Mouse (Mus musculus): ENCODE results near the gene 2410131K14Rik. TPM values are rescaled to one million over a fixed set of nuclear protein-coding genes. Genes with fewer than 3 reads are reported as not detected.

Gene 2410131K14Rik
- total and polyA plus RNA-seq, 3 experiments, result 7.8 to 9.8 (median 9.2) TPM

DNA sequence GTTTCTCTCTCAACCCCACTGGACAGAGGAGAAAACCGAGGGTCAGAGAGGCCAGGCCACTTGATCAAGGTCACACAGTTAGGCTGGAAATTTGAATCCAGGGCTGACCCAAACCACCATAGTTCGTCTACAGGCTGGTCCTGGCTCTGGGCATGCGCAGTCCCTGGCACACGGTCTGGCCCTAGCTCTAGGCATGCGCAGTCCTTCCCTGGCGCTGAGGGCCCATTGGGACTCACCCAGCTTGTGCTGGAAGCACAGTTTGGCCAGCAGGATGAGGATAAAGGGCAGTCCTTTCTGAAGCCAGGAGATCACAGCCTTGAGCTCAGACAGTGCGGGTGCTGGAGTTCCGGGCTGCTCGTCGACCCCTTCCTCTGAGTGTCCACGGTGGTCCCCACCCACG lies 8.1 kb upstream of the 2410131K14Rik start:
- no peak for DNase-seq (ENCODE audit: extremely low read depth)
- Histone ChIP-seq H3K36me3 (replicated peaks in 1 of 2; ENCODE audit: control insufficient read depth in 1 of 2, insufficient read depth in 1 of 2, low read length in 1 of 2) (peaks cover 19 to 77% of the 10 kb centered on the region in 2 experiments), H3K9ac (ENCODE audit: insufficient read depth, low read depth) (no peak overlapping the region), H3K9me3 (replicated peaks; ENCODE audit: low read length) (no peaks in the 10 kb centered on the region), H3K4me3 (replicated peaks in 1 of 3; ENCODE audit: low read depth in 2 of 3, low read length in 2 of 3, poor library complexity in 1 of 3) (no peak overlapping the region), H3K79me2 (replicated peaks; ENCODE audit: control insufficient read depth, extremely low read depth, insufficient read depth, poor library complexity, severe bottlenecking) (no peaks in the 10 kb centered on the region), H3K4me2 (ENCODE audit: insufficient read depth, low read depth, poor library complexity, severe bottlenecking) (no peak overlapping the region), H3K27me3 (replicated peaks) (no peaks in the 10 kb centered on the region), H3K4me1 (ENCODE audit: control insufficient read depth in 1 of 2, insufficient read depth in 2 of 2) (no peaks in the 10 kb centered on the region), H3K27ac (ENCODE audit: insufficient read depth, low read depth) (no peak overlapping the region)
- dilution Hi-C loops (cut with MboI; ENCODE audit: extremely low pct_ligation_motif_present, extremely low pct_unique_long_range_greater_than_20kb, low sequenced_read_pairs) (no loop called here), in situ Hi-C loops (cut with MboI; ENCODE audit: low pct_ligation_motif_present, low pct_unique_long_range_greater_than_20kb, low sequenced_read_pairs) (no loop called here)
- TF ChIP-seq TCF12 (IDR thresholded peaks at IDR 0.05; ENCODE audit: low read depth, low read length) (no peak), IRF4 (IDR thresholded peaks at IDR 0.05; ENCODE audit: low read depth, low read length) (no peak), MAFK (IDR thresholded peaks at IDR 0.05; ENCODE audit: insufficient replicate concordance, low read length) (no peak), ELF1 (IDR thresholded peaks at IDR 0.05; ENCODE audit: low read depth, low read length) (no peak), USF1 (IDR thresholded peaks at IDR 0.05; ENCODE audit: low read depth, low read length) (no peak), RCOR1 (conservative IDR thresholded peaks at IDR 0.05; ENCODE audit: low read depth, low read length) (no peak), SMC3 (IDR thresholded peaks at IDR 0.05; ENCODE audit: low read depth, low read length) (no peak), HCFC1 (IDR thresholded peaks at IDR 0.05; ENCODE audit: low read depth, low read length) (no peak)

DNA sequence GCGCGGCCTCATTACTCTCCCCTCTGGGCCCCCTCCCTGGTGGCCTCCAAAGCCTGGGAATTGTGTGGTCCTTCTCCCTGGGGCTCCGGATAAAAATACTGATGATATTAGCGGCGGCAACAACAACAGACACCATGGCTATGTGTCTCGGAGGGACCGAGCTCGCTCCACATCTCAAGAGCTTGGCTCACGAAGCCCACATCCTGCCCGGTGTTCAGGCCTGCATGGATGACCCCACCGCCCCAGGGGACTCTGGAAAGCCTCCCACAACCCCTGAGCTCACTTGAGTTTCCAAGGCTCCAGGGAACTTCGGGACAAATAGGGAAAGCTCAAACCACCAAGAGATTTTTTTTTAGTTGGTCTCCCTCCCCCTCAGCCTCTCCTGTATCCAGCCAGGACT lies 5.4 kb upstream of the 2410131K14Rik start:
- no peak overlapping the region for H3K4me2 ChIP-seq (ENCODE audit: insufficient read depth, low read depth, poor library complexity, severe bottlenecking)
- no peak overlapping the region for H3K27ac ChIP-seq (ENCODE audit: insufficient read depth, low read depth)
- no peaks in the 10 kb centered on the region for H3K79me2 ChIP-seq (replicated peaks; ENCODE audit: control insufficient read depth, extremely low read depth, insufficient read depth, poor library complexity, severe bottlenecking)
- H3K9ac ChIP-seq (ENCODE audit: insufficient read depth, low read depth), result no peak overlapping the region
- dilution Hi-C loops (cut with MboI; ENCODE audit: extremely low pct_ligation_motif_present, extremely low pct_unique_long_range_greater_than_20kb, low sequenced_read_pairs), result no loop called here
- no peak for DNase-seq (ENCODE audit: extremely low read depth)
- peaks cover 3 to 9% of the 10 kb centered on the region in 2 experiments; a peak in 3 of 4 replicates for H3K4me1 ChIP-seq (ENCODE audit: control insufficient read depth in 1 of 2, insufficient read depth in 2 of 2)
- H3K36me3 ChIP-seq (replicated peaks in 1 of 2; ENCODE audit: control insufficient read depth in 1 of 2, insufficient read depth in 1 of 2, low read length in 1 of 2), result peaks cover 19 to 66% of the 10 kb centered on the region in 2 experiments
- H3K27me3 ChIP-seq (replicated peaks), result no peaks in the 10 kb centered on the region
- H3K9me3 ChIP-seq (replicated peaks; ENCODE audit: low read length), result no peaks in the 10 kb centered on the region
- in situ Hi-C loops (cut with MboI; ENCODE audit: low pct_ligation_motif_present, low pct_unique_long_range_greater_than_20kb, low sequenced_read_pairs), result no loop called here
- no peak for TF ChIP-seq MAZ (IDR thresholded peaks at IDR 0.05; ENCODE audit: low read depth, low read length)
- no peak for TF ChIP-seq POLR2AphosphoS2 (IDR thresholded peaks at IDR 0.05; ENCODE audit: low read depth, low read length)
- no peak for TF ChIP-seq JUND (conservative IDR thresholded peaks at IDR 0.05; ENCODE audit: low read depth, low read length)
- no peak for TF ChIP-seq KAT2A (IDR thresholded peaks at IDR 0.05; ENCODE audit: insufficient replicate concordance, low read length)
- no peak for TF ChIP-seq NELFE (IDR thresholded peaks at IDR 0.05; ENCODE audit: low read depth, low read length)
- no peak for TF ChIP-seq MXI1 (IDR thresholded peaks at IDR 0.05; ENCODE audit: low read depth, low read length)
- no peak for TF ChIP-seq ETS1 (conservative IDR thresholded peaks at IDR 0.05; ENCODE audit: low read depth, low read length)
- no peak for TF ChIP-seq USF1 (IDR thresholded peaks at IDR 0.05; ENCODE audit: low read depth, low read length)
- TF ChIP-seq GABPA (IDR thresholded peaks at IDR 0.05; ENCODE audit: insufficient replicate concordance, low read depth, low read length), result no peak
- TF ChIP-seq ZC3H11A (IDR thresholded peaks at IDR 0.05; ENCODE audit: low read depth, low read length), result no peak
- H3K4me3 ChIP-seq (replicated peaks in 1 of 3; ENCODE audit: low read depth in 2 of 3, low read length in 2 of 3, poor library complexity in 1 of 3), result no peak overlapping the region

All from CH12.LX (cell line).